Mouse (Mus musculus): Measurements from ENCODE around the gene Jkamp. TPM values are rescaled to one million over a fixed set of nuclear protein-coding genes. Genes with fewer than 3 reads are reported as not detected.
"Not testable (repeated sequence)": the region's sequence is repeated elsewhere in the genome, so short reads cannot be mapped to it uniquely, and the experiment has no call there.

The Jkamp gene
- polyA plus RNA-seq (2015; fragmentation: Nextera tagmentation; extraction: Ambion mirVana) = 123 and 130 TPM in 2 replicates

GRCm38 (mm10) chr12:72085329-72086165, at the start of gene Jkamp, which contains the start of gene L3hypdh:
Jkamp (plus strand) TSS chr12:72085589.
L3hypdh (minus strand) TSS chr12:72085439.
- under 1% methylated on average over 60 of the region's 60 CpGs for WGBS
- Histone ChIP-seq H3K27me3 (no peaks in the 10 kb centered on the region), H3K9ac (replicated peaks) (peak within 1 kb of the TSS; percentile 96), H3K36me3 (no peaks in the 10 kb centered on the region), H3K4me2 (replicated peaks) (peak within 1 kb of the TSS; percentile 86), H3K4me3 (peak within 1 kb of the TSS; percentile 92), H3K4me1 (peaks cover 43% of the 10 kb centered on the region), H3K27ac (replicated peaks) (peak within 1 kb of the TSS; percentile 98), H3K9me3 (no peaks in the 10 kb centered on the region)
- ATAC-seq (replicated peaks) = peak; percentile 97

- Histone ChIP-seq H3K9me3 (no peaks in the 10 kb centered on the region), H3K27ac (replicated peaks) (no peak overlapping the region), H3K4me1 (no peaks in the 10 kb centered on the region), H3K4me3 (no peak overlapping the region), H3K4me2 (replicated peaks) (no peak overlapping the region), H3K9ac (replicated peaks) (no peak overlapping the region), H3K36me3 (no peaks in the 10 kb centered on the region), H3K27me3 (no peaks in the 10 kb centered on the region)
- WGBS = 62% methylated on average over 9 of the region's 9 CpGs
- no peak for ATAC-seq (replicated peaks)
Measured at GRCm38 (mm10) chr12:72036097-72036661, 49.2 kb upstream of the Jkamp start.

GRCm38 (mm10) chr12:72037049-72037448, 48.3 kb upstream of the Jkamp start:
- H3K4me2 ChIP-seq (replicated peaks) = no peak overlapping the region

GRCm38 (mm10) chr12:72038866-72039265, 46.5 kb upstream of the Jkamp start:
- no peak overlapping the region for H3K9ac ChIP-seq (replicated peaks)
- H3K27me3 ChIP-seq = no peaks in the 10 kb centered on the region
- ATAC-seq (replicated peaks) = no peak
- H3K9me3 ChIP-seq = no peaks in the 10 kb centered on the region
- no peak overlapping the region for H3K27ac ChIP-seq (replicated peaks)
- WGBS = 72% methylated on average over 2 of the region's 2 CpGs
- H3K36me3 ChIP-seq = no peaks in the 10 kb centered on the region
- H3K4me2 ChIP-seq (replicated peaks) = no peak overlapping the region
- H3K4me3 ChIP-seq = no peak overlapping the region
- no peaks in the 10 kb centered on the region for H3K4me1 ChIP-seq

More at GRCm38 (mm10) chr12:72037049-72037448, 48.3 kb upstream of the Jkamp start:
- Histone ChIP-seq H3K9me3 (no peaks in the 10 kb centered on the region), H3K27me3 (no peaks in the 10 kb centered on the region), H3K27ac (replicated peaks) (no peak overlapping the region), H3K9ac (replicated peaks) (no peak overlapping the region), H3K4me3 (no peak overlapping the region), H3K4me1 (no peaks in the 10 kb centered on the region), H3K36me3 (no peaks in the 10 kb centered on the region)
- no peak for ATAC-seq (replicated peaks)
- 91% methylated on average over 6 of the region's 6 CpGs for WGBS

GRCm38 (mm10) chr12:72039501-72039900, 45.9 kb upstream of the Jkamp start:
- WGBS = 86% methylated on average over 8 of the region's 8 CpGs
- ATAC-seq (replicated peaks) = no peak
- H3K27ac ChIP-seq (replicated peaks) = no peak overlapping the region

GRCm38 (mm10) chr12:72041238-72041637, 44.2 kb upstream of the Jkamp start:
- Histone ChIP-seq H3K4me1 (no peaks in the 10 kb centered on the region), H3K27ac (replicated peaks) (no peak overlapping the region), H3K4me3 (no peak overlapping the region), H3K36me3 (no peaks in the 10 kb centered on the region), H3K9ac (replicated peaks) (no peak overlapping the region), H3K27me3 (no peaks in the 10 kb centered on the region), H3K4me2 (replicated peaks) (no peak overlapping the region), H3K9me3 (no peaks in the 10 kb centered on the region)
- WGBS = 96% methylated on average over 3 of the region's 3 CpGs
- no peak for ATAC-seq (replicated peaks)

More at GRCm38 (mm10) chr12:72039501-72039900, 45.9 kb upstream of the Jkamp start:
- H3K4me1 ChIP-seq = no peaks in the 10 kb centered on the region
- H3K4me3 ChIP-seq = no peak overlapping the region
- H3K36me3 ChIP-seq = no peaks in the 10 kb centered on the region
- no peak overlapping the region for H3K9ac ChIP-seq (replicated peaks)
- no peaks in the 10 kb centered on the region for H3K9me3 ChIP-seq
- H3K4me2 ChIP-seq (replicated peaks) = no peak overlapping the region
- H3K27me3 ChIP-seq = no peaks in the 10 kb centered on the region

GRCm38 (mm10) chr12:72047513-72047912, 37.9 kb upstream of the Jkamp start:
- Histone ChIP-seq H3K9me3 (no peaks in the 10 kb centered on the region; the same call in 1 of the 2 replicates), H3K27ac (replicated peaks) (no peak overlapping the region), H3K4me3 (no peak overlapping the region), H3K4me1 (no peaks in the 10 kb centered on the region), H3K9ac (replicated peaks) (no peak overlapping the region), H3K4me2 (replicated peaks) (no peak overlapping the region), H3K36me3 (no peaks in the 10 kb centered on the region), H3K27me3 (no peaks in the 10 kb centered on the region)
- WGBS = 4% methylated on average over 2 of the region's 2 CpGs
- ATAC-seq (replicated peaks) = no peak

GRCm38 (mm10) chr12:72050156-72050555, 35.2 kb upstream of the Jkamp start:
- not testable (repeated sequence) for H3K4me3 ChIP-seq; H3K36me3 ChIP-seq; ATAC-seq (replicated peaks); H3K4me1 ChIP-seq; H3K4me2 ChIP-seq (replicated peaks); H3K27ac ChIP-seq (replicated peaks); H3K27me3 ChIP-seq; H3K9ac ChIP-seq (replicated peaks); H3K9me3 ChIP-seq
- WGBS = 90% methylated on average over 5 of the region's 5 CpGs

GRCm38 (mm10) chr12:72050821-72051220, 34.6 kb upstream of the Jkamp start:
- H3K9ac ChIP-seq (replicated peaks) = no peak overlapping the region
- no peak for ATAC-seq (replicated peaks)

GRCm38 (mm10) chr12:72052571-72052970, 32.8 kb upstream of the Jkamp start:
- ATAC-seq (replicated peaks) = no peak
- H3K9me3 ChIP-seq = no peaks in the 10 kb centered on the region; the same call in 1 of the 2 replicates
- no peaks in the 10 kb centered on the region for H3K4me1 ChIP-seq
- H3K27me3 ChIP-seq = no peaks in the 10 kb centered on the region
- no peak overlapping the region for H3K4me2 ChIP-seq (replicated peaks)
- H3K9ac ChIP-seq (replicated peaks) = no peak overlapping the region
- WGBS = 84% methylated on average over 6 of the region's 6 CpGs
- no peak overlapping the region for H3K4me3 ChIP-seq
- H3K36me3 ChIP-seq = no peaks in the 10 kb centered on the region
- H3K27ac ChIP-seq (replicated peaks) = no peak overlapping the region

More at GRCm38 (mm10) chr12:72050821-72051220, 34.6 kb upstream of the Jkamp start:
- H3K27me3 ChIP-seq = no peaks in the 10 kb centered on the region
- H3K36me3 ChIP-seq = no peaks in the 10 kb centered on the region
- WGBS = 83% methylated on average over 4 of the region's 4 CpGs
- no peak overlapping the region for H3K4me2 ChIP-seq (replicated peaks)
- no peaks in the 10 kb centered on the region; the same call in 1 of the 2 replicates for H3K9me3 ChIP-seq
- no peak overlapping the region for H3K27ac ChIP-seq (replicated peaks)
- no peaks in the 10 kb centered on the region for H3K4me1 ChIP-seq
- H3K4me3 ChIP-seq = no peak overlapping the region

- Histone ChIP-seq H3K27me3 (no peaks in the 10 kb centered on the region), H3K4me2 (replicated peaks) (no peak overlapping the region), H3K36me3 (no peaks in the 10 kb centered on the region), H3K27ac (replicated peaks) (no peak overlapping the region), H3K9me3 (no peaks in the 10 kb centered on the region; the same call in 1 of the 2 replicates), H3K4me1 (no peaks in the 10 kb centered on the region), H3K4me3 (no peak overlapping the region), H3K9ac (replicated peaks) (no peak overlapping the region)
- no peak for ATAC-seq (replicated peaks)
- WGBS = 38% methylated on average over 6 of the region's 6 CpGs
Measured at GRCm38 (mm10) chr12:72053303-72053702, 32.1 kb upstream of the Jkamp start.

GRCm38 (mm10) chr12:72053851-72054250, 31.5 kb upstream of the Jkamp start:
- H3K27me3 ChIP-seq = no peaks in the 10 kb centered on the region
- H3K9me3 ChIP-seq = no peaks in the 10 kb centered on the region; the same call in 1 of the 2 replicates
- H3K36me3 ChIP-seq = no peaks in the 10 kb centered on the region
- H3K27ac ChIP-seq (replicated peaks) = no peak overlapping the region
- ATAC-seq (replicated peaks) = no peak
- no peak overlapping the region for H3K4me2 ChIP-seq (replicated peaks)
- no peak overlapping the region for H3K4me3 ChIP-seq
- WGBS = 21% methylated on average over 6 of the region's 6 CpGs
- no peaks in the 10 kb centered on the region for H3K4me1 ChIP-seq
- no peak overlapping the region for H3K9ac ChIP-seq (replicated peaks)
